Mouse (Mus musculus): ENCODE data around the gene Ccdc63.
"Not testable (repeated sequence)": the region's sequence is repeated elsewhere in the genome, so short reads cannot be mapped to it uniquely, and the experiment has no call there.

GRCm38 (mm10) chr5:122139771-122140170, 852 bp downstream of the Ccdc63 start:
- TF ChIP-seq HCFC1 (IDR thresholded peaks at IDR 0.05; ENCODE audit: borderline replicate concordance, insufficient read depth, low read length); ZC3H11A (IDR thresholded peaks at IDR 0.05; ENCODE audit: borderline replicate concordance, low read depth, low read length); MAFK (IDR thresholded peaks at IDR 0.05; ENCODE audit: insufficient read depth, low read depth, low read length): not testable (repeated sequence)
- TF ChIP-seq ZNF384 (IDR thresholded peaks at IDR 0.05; ENCODE audit: low read depth, low read length) = 0 out of 2 replicates have a peak, but pooled peaks have one; percentile 28
